Mouse (Mus musculus): Measurements from ENCODE around the gene Mrpl16. TPM values are rescaled to one million over a fixed set of nuclear protein-coding genes. Genes with fewer than 3 reads are reported as not detected.

Mrpl16 gene
- polyA plus RNA-seq (2012; rRNA removed), result 19.5 and 20.4 TPM in 2 replicates

GRCm38 (mm10) chr19:11770205-11770892 lies at the start of gene Mrpl16:
TSS of gene Mrpl16 (plus strand) at chr19:11770391.
- Histone ChIP-seq H3K4me3 (ENCODE audit: control insufficient read depth, low read depth, low read length) (peak within 1 kb of the TSS; percentile 93), H3K27me3 (ENCODE audit: control insufficient read depth, insufficient read depth, low read length) (no peaks in the 10 kb centered on the region), H3K36me3 (ENCODE audit: control insufficient read depth, insufficient read depth, low read length) (no peaks in the 10 kb centered on the region; the same call in 1 of the 2 replicates), H3K4me1 (ENCODE audit: control insufficient read depth, insufficient read depth, low read length) (no peaks in the 10 kb centered on the region), H3K27ac (ENCODE audit: control insufficient read depth, insufficient read depth, low read depth, low read length) (peak within 1 kb of the TSS; percentile 73)
- TF ChIP-seq POLR2A (IDR thresholded peaks at IDR 0.05; ENCODE audit: control insufficient read depth, low read depth, low read length) (peak; percentile 59; the same call in 1 of the 2 replicates), CTCF (IDR thresholded peaks at IDR 0.05; ENCODE audit: control insufficient read depth, insufficient read depth, insufficient replicate concordance, low read depth, low read length) (no peak)

- no peaks in the 10 kb centered on the region for H3K36me3 ChIP-seq (ENCODE audit: control insufficient read depth, insufficient read depth, low read length)
- no peak overlapping the region for H3K27ac ChIP-seq (ENCODE audit: control insufficient read depth, insufficient read depth, low read depth, low read length)
- H3K4me3 ChIP-seq (ENCODE audit: control insufficient read depth, low read depth, low read length), result no peak overlapping the region
- no peaks in the 10 kb centered on the region for H3K27me3 ChIP-seq (ENCODE audit: control insufficient read depth, insufficient read depth, low read length)
- H3K4me1 ChIP-seq (ENCODE audit: control insufficient read depth, insufficient read depth, low read length), result no peaks in the 10 kb centered on the region
- TF ChIP-seq CTCF (IDR thresholded peaks at IDR 0.05; ENCODE audit: control insufficient read depth, insufficient read depth, insufficient replicate concordance, low read depth, low read length), result no peak
- no peak for TF ChIP-seq POLR2A (IDR thresholded peaks at IDR 0.05; ENCODE audit: control insufficient read depth, low read depth, low read length)
These were observed 46.3 kb upstream of the Mrpl16 start for GRCm38 (mm10) chr19:11723870-11724269.

DNA sequence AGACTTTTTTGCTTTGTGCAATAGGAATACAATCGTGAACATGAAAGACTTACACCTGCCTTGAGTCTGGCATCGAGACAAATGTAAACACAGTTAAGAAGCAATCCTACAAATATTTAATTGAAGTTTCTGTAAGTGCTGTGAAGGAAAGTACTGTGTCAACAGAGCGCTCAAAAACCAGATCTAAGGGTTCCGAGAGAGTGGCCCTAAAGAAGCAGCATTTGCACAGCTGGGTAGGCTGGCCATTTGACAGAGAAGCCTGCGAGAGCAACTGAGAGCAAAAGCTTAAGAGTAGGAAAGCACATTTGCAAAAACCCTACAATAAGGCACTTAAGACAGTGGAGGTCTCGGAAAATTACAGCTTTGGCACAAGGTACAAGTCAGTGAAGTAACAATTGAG lies 45.9 kb upstream of the Mrpl16 start:
- no peaks in the 10 kb centered on the region for H3K36me3 ChIP-seq (ENCODE audit: control insufficient read depth, insufficient read depth, low read length)
- H3K4me1 ChIP-seq (ENCODE audit: control insufficient read depth, insufficient read depth, low read length), result no peaks in the 10 kb centered on the region
- no peak overlapping the region for H3K27ac ChIP-seq (ENCODE audit: control insufficient read depth, insufficient read depth, low read depth, low read length)
- H3K4me3 ChIP-seq (ENCODE audit: control insufficient read depth, low read depth, low read length), result no peak overlapping the region
- TF ChIP-seq POLR2A (IDR thresholded peaks at IDR 0.05; ENCODE audit: control insufficient read depth, low read depth, low read length) (no peak), CTCF (IDR thresholded peaks at IDR 0.05; ENCODE audit: control insufficient read depth, insufficient read depth, insufficient replicate concordance, low read depth, low read length) (no peak)
- no peaks in the 10 kb centered on the region for H3K27me3 ChIP-seq (ENCODE audit: control insufficient read depth, insufficient read depth, low read length)

GRCm38 (mm10) chr19:11725915-11726314 lies 44.3 kb upstream of the Mrpl16 start:
- TF ChIP-seq CTCF (IDR thresholded peaks at IDR 0.05; ENCODE audit: control insufficient read depth, insufficient read depth, insufficient replicate concordance, low read depth, low read length) (no peak), POLR2A (IDR thresholded peaks at IDR 0.05; ENCODE audit: control insufficient read depth, low read depth, low read length) (no peak)
- H3K27ac ChIP-seq (ENCODE audit: control insufficient read depth, insufficient read depth, low read depth, low read length), result no peak overlapping the region
- H3K4me1 ChIP-seq (ENCODE audit: control insufficient read depth, insufficient read depth, low read length), result no peaks in the 10 kb centered on the region
- H3K27me3 ChIP-seq (ENCODE audit: control insufficient read depth, insufficient read depth, low read length), result no peaks in the 10 kb centered on the region
- H3K4me3 ChIP-seq (ENCODE audit: control insufficient read depth, low read depth, low read length), result no peak overlapping the region
- no peaks in the 10 kb centered on the region for H3K36me3 ChIP-seq (ENCODE audit: control insufficient read depth, insufficient read depth, low read length)

DNA sequence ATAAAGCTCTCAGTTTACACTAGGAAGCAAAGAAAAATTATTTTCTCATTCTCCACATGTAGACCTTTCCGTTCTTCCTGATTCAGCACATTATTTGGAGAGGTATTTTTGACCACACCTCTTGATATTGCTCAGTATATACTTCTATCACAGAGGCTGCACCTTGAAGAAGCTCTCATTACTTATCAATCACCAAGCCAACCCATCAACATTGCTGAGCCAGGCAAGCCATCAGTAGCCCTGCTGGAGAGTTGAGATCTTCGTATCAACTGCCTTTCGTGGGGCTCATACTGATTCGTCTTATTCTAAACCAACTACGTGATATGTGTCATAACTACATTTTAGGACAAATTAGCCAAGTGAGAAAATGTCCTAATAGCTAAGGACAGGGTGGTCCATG lies 42.9 kb upstream of the Mrpl16 start:
- Histone ChIP-seq H3K27ac (ENCODE audit: control insufficient read depth, insufficient read depth, low read depth, low read length) (no peak overlapping the region), H3K4me3 (ENCODE audit: control insufficient read depth, low read depth, low read length) (no peak overlapping the region), H3K27me3 (ENCODE audit: control insufficient read depth, insufficient read depth, low read length) (no peaks in the 10 kb centered on the region), H3K4me1 (ENCODE audit: control insufficient read depth, insufficient read depth, low read length) (no peaks in the 10 kb centered on the region), H3K36me3 (ENCODE audit: control insufficient read depth, insufficient read depth, low read length) (no peaks in the 10 kb centered on the region)
- TF ChIP-seq POLR2A (IDR thresholded peaks at IDR 0.05; ENCODE audit: control insufficient read depth, low read depth, low read length) (no peak), CTCF (IDR thresholded peaks at IDR 0.05; ENCODE audit: control insufficient read depth, insufficient read depth, insufficient replicate concordance, low read depth, low read length) (no peak)

DNA sequence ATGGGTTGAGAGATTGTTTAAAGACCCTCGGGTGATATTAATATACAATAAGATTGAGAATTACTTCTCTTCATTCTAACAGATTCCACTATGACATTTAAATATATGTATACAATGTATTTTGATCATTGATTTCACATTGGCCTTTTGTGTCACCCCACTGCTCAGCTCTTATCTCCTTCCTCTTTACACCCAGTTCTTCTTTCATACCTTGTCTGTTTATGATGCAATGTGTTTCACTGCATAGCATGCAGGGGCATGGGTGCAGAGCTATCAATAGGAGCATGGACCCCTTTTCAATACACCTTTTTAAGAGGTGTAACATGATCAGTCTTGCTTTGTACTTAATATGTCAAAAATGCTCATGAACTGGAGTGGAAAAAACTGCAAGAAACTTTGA lies 39.9 kb upstream of the Mrpl16 start:
- H3K36me3 ChIP-seq (ENCODE audit: control insufficient read depth, insufficient read depth, low read length), result no peaks in the 10 kb centered on the region
- H3K27ac ChIP-seq (ENCODE audit: control insufficient read depth, insufficient read depth, low read depth, low read length), result no peak overlapping the region
- no peaks in the 10 kb centered on the region for H3K4me1 ChIP-seq (ENCODE audit: control insufficient read depth, insufficient read depth, low read length)
- H3K4me3 ChIP-seq (ENCODE audit: control insufficient read depth, low read depth, low read length), result no peak overlapping the region
- TF ChIP-seq CTCF (IDR thresholded peaks at IDR 0.05; ENCODE audit: control insufficient read depth, insufficient read depth, insufficient replicate concordance, low read depth, low read length) (no peak), POLR2A (IDR thresholded peaks at IDR 0.05; ENCODE audit: control insufficient read depth, low read depth, low read length) (no peak)
- no peaks in the 10 kb centered on the region for H3K27me3 ChIP-seq (ENCODE audit: control insufficient read depth, insufficient read depth, low read length)

GRCm38 (mm10) chr19:11736455-11736854 lies 33.7 kb upstream of the Mrpl16 start:
- Histone ChIP-seq H3K36me3 (ENCODE audit: control insufficient read depth, insufficient read depth, low read length) (no peaks in the 10 kb centered on the region), H3K27me3 (ENCODE audit: control insufficient read depth, insufficient read depth, low read length) (no peaks in the 10 kb centered on the region), H3K27ac (ENCODE audit: control insufficient read depth, insufficient read depth, low read depth, low read length) (no peak overlapping the region), H3K4me1 (ENCODE audit: control insufficient read depth, insufficient read depth, low read length) (no peaks in the 10 kb centered on the region), H3K4me3 (ENCODE audit: control insufficient read depth, low read depth, low read length) (no peak overlapping the region)
- TF ChIP-seq POLR2A (IDR thresholded peaks at IDR 0.05; ENCODE audit: control insufficient read depth, low read depth, low read length) (no peak), CTCF (IDR thresholded peaks at IDR 0.05; ENCODE audit: control insufficient read depth, insufficient read depth, insufficient replicate concordance, low read depth, low read length) (no peak)
